Comparison of ENCODE assay signal across 10 mouse cellular contexts in genomic region chrX:100741940-100742339, GRCm38 (mm10). TPM values are rescaled to one million over a fixed set of nuclear protein-coding genes. Genes with fewer than 3 reads are reported as not detected.
DNase-seq lines count a peak whose midpoint lies in the region; TF ChIP-seq lines count a peak whose summit lies in the region.
"Had no signal": no experiment of that assay in that cellular context is flagged by ENCODE, and none has a peak within 500 bp of the region (broad histone marks: within the 10 kb centered on the region; RNA-seq: fewer than 3 reads in every experiment).

No protein-coding gene starts in this region.

- DNase-seq in A20 (ENCODE audit: low read depth, low spot score) (peak; percentile 52), MN1 (ENCODE audit: low spot score) (peak; percentile 9), adipocyte (ENCODE audit: low spot score) (no peak)
- peak; percentile 26 for DNase-seq in gastrocnemius, postnatal 25 days
- DNase-seq in kidney, postnatal 36 days: peak; percentile 35 to 71
- DNase-seq in lung, postnatal 10 days: peak; percentile 72
- DNase-seq in retina, postnatal 1 day: peak; percentile 84

- H3K27ac ChIP-seq in cortical plate, adult 2 months (ENCODE audit: insufficient read depth, low read length): no peak overlapping the region
- H3K27ac ChIP-seq: embryonic facial prominence, embryonic 15.5 days had no signal

- no peaks in the 10 kb centered on the region; the same call in 1 of the 2 replicates for H3K4me1 ChIP-seq in cortical plate, adult 2 months (ENCODE audit: control insufficient read depth, insufficient read depth, low read length)
- H3K4me1 ChIP-seq: embryonic facial prominence, embryonic 15.5 days had no signal

- H3K4me3 ChIP-seq in cortical plate, adult 2 months (ENCODE audit: insufficient read depth, low read length): no peak overlapping the region
- H3K4me3 ChIP-seq: embryonic facial prominence, embryonic 15.5 days had no signal

- no peak for TF ChIP-seq POLR2A in cortical plate, adult 2 months (IDR thresholded peaks at IDR 0.05; ENCODE audit: extremely low read depth, insufficient read depth, low read length)

- TF ChIP-seq CTCF in cortical plate, adult 2 months (IDR thresholded peaks at IDR 0.05; ENCODE audit: extremely low read depth, insufficient read depth, low read length): peak; percentile 37; the same call in 1 of the 2 replicates

RNA-seq across cellular contexts. Expression of gene Gdpd2, which starts 12.3 kb away (rescaled TPM):
- 11.8 and 14.4 TPM in 2 replicates for polyA plus RNA-seq in cortical plate, adult 2 months (2012; rRNA removed)
- not detected for total RNA-seq in gastrocnemius, postnatal 25 days (2021)
- total RNA-seq: neutrophil, adult 5-6 weeks had no signal

RNA-seq across cellular contexts. Expression of gene Dlg3, which starts 25.6 kb away (rescaled TPM):
- polyA plus RNA-seq in cortical plate, adult 2 months (2012; rRNA removed): 86.4 and 94.7 TPM in 2 replicates
- 1 to 10 TPM; 1.1 TPM for total RNA-seq in gastrocnemius, postnatal 25 days (2021)
